Mouse (Mus musculus): Measurements from ENCODE around the gene Cdr2l. TPM values are rescaled to one million over a fixed set of nuclear protein-coding genes. Genes with fewer than 3 reads are reported as not detected.

Gene Cdr2l
- polyA plus RNA-seq, 1 experiment from 2014 or later: 1.3 TPM

DNA sequence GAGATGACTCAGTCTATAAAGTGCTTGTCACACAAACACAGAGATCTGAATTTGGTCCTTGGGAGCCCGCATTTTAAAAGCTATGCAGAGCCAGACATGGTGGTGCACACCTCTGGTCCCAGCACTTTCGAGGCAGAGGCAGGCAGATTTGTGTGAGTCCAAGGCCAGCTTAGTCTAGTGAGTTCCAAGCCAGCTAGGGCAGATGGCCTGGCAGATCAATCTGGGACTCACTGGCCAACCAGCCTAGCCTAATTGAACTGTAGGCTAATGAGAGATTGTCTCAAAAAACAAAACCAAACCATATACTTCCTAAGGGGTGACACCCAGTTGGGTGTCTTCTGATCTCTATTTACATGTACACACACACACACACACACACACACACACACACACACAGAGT is 40.5 kb upstream of the Cdr2l start:
- peaks cover 18% of the 10 kb centered on the region for H3K27me3 ChIP-seq (ENCODE audit: insufficient read depth, low read length)
- ATAC-seq: no peak
- 45% methylated on average over 2 of the region's 2 CpGs for WGBS (ENCODE audit: insufficient replicate concordance)

DNA sequence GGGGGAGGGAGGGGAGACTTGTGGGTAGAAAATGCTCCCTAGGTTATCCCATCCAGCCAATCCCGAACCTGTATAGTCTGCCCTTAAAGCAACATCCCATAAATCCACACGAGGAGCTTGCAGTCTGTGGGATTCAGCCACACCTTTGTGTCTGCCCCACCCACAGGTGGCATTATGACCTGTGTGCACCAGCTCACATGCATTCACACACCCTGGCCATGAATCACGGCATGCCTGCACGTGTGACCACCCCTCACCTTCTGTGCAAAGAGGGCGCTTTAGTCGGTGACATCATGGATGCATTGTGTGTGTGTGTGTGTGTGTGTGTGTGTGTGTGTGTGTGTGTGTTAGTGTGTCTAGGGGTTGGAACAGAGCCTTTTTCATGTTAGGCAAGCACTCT is 39.9 kb upstream of the Cdr2l start:
- Histone ChIP-seq H3K9me3 (ENCODE audit: low read length) (no peaks in the 10 kb centered on the region), H3K36me3 (replicated peaks; ENCODE audit: insufficient read depth, low read length) (no peaks in the 10 kb centered on the region), H3K27ac (ENCODE audit: low read depth) (no peak overlapping the region), H3K27me3 (ENCODE audit: insufficient read depth, low read length) (peaks cover 13% of the 10 kb centered on the region; the same call in 1 of the 2 replicates), H3K4me3 (ENCODE audit: low read depth, low read length) (no peak overlapping the region), H3K4me2 (ENCODE audit: low read depth, low read length) (no peak overlapping the region), H3K9ac (replicated peaks) (no peak overlapping the region), H3K4me1 (ENCODE audit: insufficient read depth) (no peaks in the 10 kb centered on the region)
- TF ChIP-seq CTCF (IDR thresholded peaks at IDR 0.05; ENCODE audit: low read depth) (no peak), EP300 (IDR thresholded peaks at IDR 0.05; ENCODE audit: low read depth) (no peak)
- WGBS (ENCODE audit: insufficient replicate concordance): 55% methylated on average over 6 of the region's 6 CpGs
- DNase-seq: no peak
- ATAC-seq: no peak

More for the DNA sequence above, 40.5 kb upstream of the Cdr2l start:
- TF ChIP-seq CTCF (IDR thresholded peaks at IDR 0.05; ENCODE audit: low read depth) (no peak), EP300 (IDR thresholded peaks at IDR 0.05; ENCODE audit: low read depth) (no peak)
- Histone ChIP-seq H3K9me3 (ENCODE audit: low read length) (no peaks in the 10 kb centered on the region), H3K4me1 (ENCODE audit: insufficient read depth) (no peaks in the 10 kb centered on the region), H3K4me2 (ENCODE audit: low read depth, low read length) (no peak overlapping the region), H3K27ac (ENCODE audit: low read depth) (no peak overlapping the region), H3K4me3 (ENCODE audit: low read depth, low read length) (no peak overlapping the region), H3K36me3 (replicated peaks; ENCODE audit: insufficient read depth, low read length) (no peaks in the 10 kb centered on the region), H3K9ac (replicated peaks) (no peak overlapping the region)
- no peak for DNase-seq

DNA sequence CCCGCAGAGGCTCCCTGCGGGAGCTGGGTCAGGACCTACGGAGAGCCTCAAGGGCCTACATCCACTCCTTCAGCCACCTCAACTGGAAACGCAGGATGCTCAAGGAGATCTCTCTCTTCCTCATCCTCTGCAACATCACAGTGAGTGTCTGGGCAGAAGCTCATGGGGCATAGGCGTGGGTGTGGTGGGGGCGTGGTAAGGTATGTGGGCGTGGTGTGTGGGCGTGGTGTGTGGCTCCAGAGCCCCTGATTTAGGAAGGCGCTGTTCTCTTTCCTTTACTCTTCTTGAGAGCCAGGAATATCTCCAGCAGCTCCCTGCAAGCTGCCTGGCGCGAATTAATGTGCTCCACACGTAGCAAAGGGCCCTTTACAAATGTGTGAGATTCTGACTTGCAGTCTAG is 36.7 kb upstream of the Cdr2l start:
- Histone ChIP-seq H3K36me3 (replicated peaks; ENCODE audit: insufficient read depth, low read length) (no peaks in the 10 kb centered on the region), H3K4me2 (ENCODE audit: low read depth, low read length) (no peak overlapping the region), H3K27ac (ENCODE audit: low read depth) (no peak overlapping the region), H3K27me3 (ENCODE audit: insufficient read depth, low read length) (0 out of 2 replicates have a peak, but pooled peaks cover 8% of the 10 kb centered on the region), H3K4me1 (ENCODE audit: insufficient read depth) (no peaks in the 10 kb centered on the region), H3K4me3 (ENCODE audit: low read depth, low read length) (no peak overlapping the region), H3K9ac (replicated peaks) (no peak overlapping the region), H3K9me3 (ENCODE audit: low read length) (no peaks in the 10 kb centered on the region)
- WGBS (ENCODE audit: insufficient replicate concordance): 15% methylated on average over 12 of the region's 12 CpGs
- no peak for DNase-seq
- no peak for TF ChIP-seq EP300 (IDR thresholded peaks at IDR 0.05; ENCODE audit: low read depth)
- no peak for TF ChIP-seq CTCF (IDR thresholded peaks at IDR 0.05; ENCODE audit: low read depth)
- ATAC-seq: no peak

DNA sequence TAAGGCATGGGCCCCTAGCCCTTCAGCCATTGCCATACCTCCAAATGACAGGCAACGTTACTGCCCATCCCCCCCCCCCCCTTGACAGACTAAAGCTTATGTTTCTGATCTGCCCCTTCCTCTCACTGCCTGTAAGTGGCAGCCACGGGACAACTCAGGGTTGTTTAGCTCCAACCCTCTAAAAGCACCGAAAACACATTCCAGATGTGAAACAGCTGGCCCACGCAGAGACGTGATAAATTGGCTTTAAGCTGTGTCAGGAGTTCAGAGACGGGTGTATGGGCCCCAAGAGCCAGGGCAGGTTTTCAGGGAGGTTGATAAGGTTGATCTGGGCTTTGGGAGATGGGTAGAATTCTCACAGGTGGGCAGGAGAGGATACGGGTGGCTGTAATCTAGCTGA is 36.2 kb upstream of the Cdr2l start:
- 37% methylated on average over 7 of the region's 7 CpGs for WGBS (ENCODE audit: insufficient replicate concordance)
- no peak for ATAC-seq
- no peak overlapping the region for H3K9ac ChIP-seq (replicated peaks)

DNA sequence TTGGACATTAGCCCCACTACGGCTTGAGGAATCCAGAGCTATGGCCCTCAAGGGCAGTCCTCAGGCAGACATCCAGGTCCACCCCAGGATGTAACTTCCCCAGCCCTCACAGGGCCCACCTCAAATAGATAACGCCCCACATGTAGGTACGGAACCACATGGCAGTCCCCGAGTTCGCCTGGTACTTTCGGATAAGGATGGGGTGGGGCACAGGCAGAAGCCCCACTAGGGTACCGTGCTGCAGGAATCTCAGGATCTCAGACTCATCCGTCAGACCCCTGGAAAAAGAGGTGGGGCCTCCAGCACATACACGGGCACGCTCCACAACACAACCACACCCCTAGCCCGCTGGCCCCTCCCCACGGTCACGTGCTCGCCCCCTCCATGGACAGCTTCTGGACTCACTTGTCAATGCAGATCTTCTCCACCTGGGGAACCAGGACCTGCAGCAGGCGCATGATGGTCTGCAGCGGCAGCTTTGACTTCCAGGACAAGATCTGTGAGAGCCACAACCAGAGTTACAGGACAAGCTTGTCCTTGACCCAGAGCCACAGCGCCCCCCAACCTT is 33.0 kb upstream of the Cdr2l start:
- no peak overlapping the region for H3K27ac ChIP-seq (ENCODE audit: low read depth)

More for the DNA sequence above, 36.2 kb upstream of the Cdr2l start:
- TF ChIP-seq EP300 (IDR thresholded peaks at IDR 0.05; ENCODE audit: low read depth) (no peak), CTCF (IDR thresholded peaks at IDR 0.05; ENCODE audit: low read depth) (no peak)
- Histone ChIP-seq H3K27me3 (ENCODE audit: insufficient read depth, low read length) (0 out of 2 replicates have a peak, but pooled peaks cover 6% of the 10 kb centered on the region), H3K9me3 (ENCODE audit: low read length) (no peaks in the 10 kb centered on the region), H3K27ac (ENCODE audit: low read depth) (no peak overlapping the region), H3K4me2 (ENCODE audit: low read depth, low read length) (no peak overlapping the region), H3K4me1 (ENCODE audit: insufficient read depth) (no peaks in the 10 kb centered on the region), H3K36me3 (replicated peaks; ENCODE audit: insufficient read depth, low read length) (no peaks in the 10 kb centered on the region), H3K4me3 (ENCODE audit: low read depth, low read length) (no peak overlapping the region)
- DNase-seq: no peak

DNA sequence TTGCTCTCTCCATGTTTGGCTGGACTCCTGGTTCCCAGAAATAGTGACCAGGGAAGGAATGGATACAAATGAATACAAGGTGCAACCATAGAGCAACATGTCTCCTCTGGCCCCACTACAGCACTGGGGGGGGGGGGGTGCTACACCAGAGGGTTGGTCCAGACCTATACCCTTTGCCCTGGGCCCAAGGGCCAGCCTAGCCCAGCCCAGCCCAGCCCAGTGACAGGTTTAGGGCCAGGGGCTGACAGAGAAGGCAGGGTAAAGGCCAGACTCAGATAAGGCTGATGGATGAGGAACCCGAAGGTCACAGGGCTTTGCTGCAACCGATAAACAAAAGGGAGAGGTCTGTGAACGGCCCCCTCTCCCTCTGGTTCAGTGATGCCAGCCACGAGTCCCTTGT is 31.7 kb upstream of the Cdr2l start:
- H3K27me3 ChIP-seq (ENCODE audit: insufficient read depth, low read length): 0 out of 2 replicates have a peak, but pooled peaks cover 8% of the 10 kb centered on the region
- no peak overlapping the region for H3K27ac ChIP-seq (ENCODE audit: low read depth)
- ATAC-seq (no peak), DNase-seq (no peak)
- H3K4me2 ChIP-seq (ENCODE audit: low read depth, low read length): no peak overlapping the region
- H3K4me3 ChIP-seq (ENCODE audit: low read depth, low read length): no peak overlapping the region
- H3K36me3 ChIP-seq (replicated peaks; ENCODE audit: insufficient read depth, low read length): no peaks in the 10 kb centered on the region
- TF ChIP-seq EP300 (IDR thresholded peaks at IDR 0.05; ENCODE audit: low read depth) (no peak), CTCF (IDR thresholded peaks at IDR 0.05; ENCODE audit: low read depth) (no peak)
- H3K4me1 ChIP-seq (ENCODE audit: insufficient read depth): no peaks in the 10 kb centered on the region
- H3K9ac ChIP-seq (replicated peaks): no peak overlapping the region
- no peaks in the 10 kb centered on the region for H3K9me3 ChIP-seq (ENCODE audit: low read length)
- 30% methylated on average over 4 of the region's 4 CpGs for WGBS (ENCODE audit: insufficient replicate concordance)

More for the DNA sequence above, 33.0 kb upstream of the Cdr2l start:
- 0 out of 2 replicates have a peak, but pooled peaks cover 6% of the 10 kb centered on the region for H3K27me3 ChIP-seq (ENCODE audit: insufficient read depth, low read length)
- DNase-seq: no peak
- no peak overlapping the region for H3K4me2 ChIP-seq (ENCODE audit: low read depth, low read length)
- 55% methylated on average over 17 of the region's 17 CpGs for WGBS (ENCODE audit: insufficient replicate concordance)
- H3K4me3 ChIP-seq (ENCODE audit: low read depth, low read length): no peak overlapping the region
- H3K9ac ChIP-seq (replicated peaks): no peak overlapping the region
- H3K9me3 ChIP-seq (ENCODE audit: low read length): no peaks in the 10 kb centered on the region
- no peaks in the 10 kb centered on the region for H3K4me1 ChIP-seq (ENCODE audit: insufficient read depth)
- ATAC-seq: no peak
- H3K36me3 ChIP-seq (replicated peaks; ENCODE audit: insufficient read depth, low read length): no peaks in the 10 kb centered on the region
- TF ChIP-seq EP300 (IDR thresholded peaks at IDR 0.05; ENCODE audit: low read depth) (no peak), CTCF (IDR thresholded peaks at IDR 0.05; ENCODE audit: low read depth) (no peak)
